Mouse (Mus musculus) c-Kit-positive CD71-positive TER-119-negative erythroid progenitor cells, embryonic 14.5 days (primary cell): ENCODE measurements around the gene Gm48551.

Experiments
- DNase-seq: peaks from one replicate; pipeline ENCODE4 v3.0.0-alpha.2; 2013; ENCODE audit warnings: low read depth

Gm48551 gene

GRCm38 (mm10) chr10:81356991-81357844, 27.0 kb upstream of the Gm48551 start, which contains the start of gene Mfsd12:
Gene Mfsd12 (plus strand): TSS chr10:81357491.
- DNase-seq = peak; percentile 86

- DNase-seq = no peak
Measured at GRCm38 (mm10) chr10:81358209-81358608, 26.1 kb upstream of the Gm48551 start.

- DNase-seq = no peak
Measured at GRCm38 (mm10) chr10:81358841-81359240, 25.4 kb upstream of the Gm48551 start.

- DNase-seq = no peak
Measured at GRCm38 (mm10) chr10:81360721-81361120, 23.5 kb upstream of the Gm48551 start.

GRCm38 (mm10) chr10:81362336-81362949, 21.8 kb upstream of the Gm48551 start:
- DNase-seq = peak; percentile 66

- DNase-seq = no peak
Measured at GRCm38 (mm10) chr10:81363436-81364346, 20.6 kb upstream of the Gm48551 start.

GRCm38 (mm10) chr10:81364666-81365065, 19.6 kb upstream of the Gm48551 start:
- no peak for DNase-seq

- no peak for DNase-seq
Measured at GRCm38 (mm10) chr10:81365073-81365472, 19.2 kb upstream of the Gm48551 start.

- no peak for DNase-seq
Measured at GRCm38 (mm10) chr10:81365672-81366476, 18.4 kb upstream of the Gm48551 start, which contains the start of gene 4930404N11Rik. Gene 4930404N11Rik (minus strand): TSS chr10:81365816.

- DNase-seq = no peak
Measured at GRCm38 (mm10) chr10:81366477-81367206, 17.6 kb upstream of the Gm48551 start.

- DNase-seq = no peak
Measured at GRCm38 (mm10) chr10:81367207-81367495, 17.1 kb upstream of the Gm48551 start.

- no peak for DNase-seq
Measured at GRCm38 (mm10) chr10:81375322-81375721, 8.9 kb upstream of the Gm48551 start.

GRCm38 (mm10) chr10:81376561-81377361, 7.5 kb upstream of the Gm48551 start:
- DNase-seq = peak; percentile 71

- DNase-seq = no peak
Measured at GRCm38 (mm10) chr10:81377362-81377664, 7.0 kb upstream of the Gm48551 start.

- DNase-seq = no peak
Measured at GRCm38 (mm10) chr10:81377793-81378552, 6.3 kb upstream of the Gm48551 start, which contains the start of gene Fzr1. Gene Fzr1 (minus strand): TSS chr10:81378516.

GRCm38 (mm10) chr10:81378553-81379182, 5.6 kb upstream of the Gm48551 start:
- peak; percentile 100 for DNase-seq

- no peak for DNase-seq
Measured at GRCm38 (mm10) chr10:81379183-81379553, 5.1 kb upstream of the Gm48551 start.

GRCm38 (mm10) chr10:81379809-81380378, 4.4 kb upstream of the Gm48551 start:
- no peak for DNase-seq

GRCm38 (mm10) chr10:81382039-81382438, 2.2 kb upstream of the Gm48551 start:
- DNase-seq = peak; percentile 98
